Mouse (Mus musculus): Measurements from ENCODE around the gene Serpinb6b.

Gene Serpinb6b

DNA sequence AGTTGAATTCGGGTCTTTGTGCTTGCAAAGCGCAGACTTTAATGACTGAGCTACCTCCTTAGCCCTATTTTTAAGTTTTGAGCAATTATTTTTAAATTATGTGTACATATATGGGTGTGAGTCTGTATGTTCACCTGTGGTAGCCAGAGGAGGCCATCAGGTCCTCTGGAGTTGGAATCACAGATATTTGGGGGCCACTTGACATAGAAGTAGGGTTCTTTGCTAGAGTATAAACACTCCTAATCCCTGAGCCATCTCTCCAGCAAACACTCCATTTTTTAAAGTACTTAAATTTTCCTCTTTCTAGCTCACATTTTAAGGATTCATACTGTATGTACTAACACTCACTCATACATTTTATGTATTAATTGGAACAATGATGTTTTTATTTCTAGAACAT is 9.3 kb downstream of the Serpinb6b start:
- intact Hi-C loops (cut with DNase I), result no loop called here

DNA sequence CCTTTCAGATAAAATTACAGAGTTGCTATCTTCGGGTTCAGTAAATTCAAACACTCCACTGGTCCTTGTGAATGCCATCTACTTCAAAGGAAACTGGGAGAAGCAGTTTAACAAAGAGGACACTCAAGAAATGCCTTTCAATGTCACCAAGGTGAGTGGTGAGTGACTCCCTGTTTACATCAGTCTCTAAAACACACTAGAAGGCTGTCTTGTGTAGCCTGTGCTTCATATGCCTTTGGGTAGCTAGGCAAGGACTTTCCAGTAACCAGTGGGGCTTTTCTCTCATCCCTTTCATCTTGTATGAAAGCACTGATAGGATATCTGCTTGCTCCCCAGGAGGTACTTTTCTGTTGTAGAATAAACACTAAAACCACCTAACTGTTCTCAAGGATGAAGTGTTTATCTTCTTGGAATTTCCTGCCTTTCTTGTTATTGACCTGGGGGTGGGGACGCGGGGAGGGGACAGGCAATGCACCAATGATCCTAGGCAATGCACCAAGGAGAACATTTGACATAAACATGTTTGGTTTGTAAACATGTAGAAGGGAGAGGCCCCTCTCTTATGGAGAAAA is 10.0 kb downstream of the Serpinb6b start:
- intact Hi-C loops (cut with DNase I), result no loop called here

DNA sequence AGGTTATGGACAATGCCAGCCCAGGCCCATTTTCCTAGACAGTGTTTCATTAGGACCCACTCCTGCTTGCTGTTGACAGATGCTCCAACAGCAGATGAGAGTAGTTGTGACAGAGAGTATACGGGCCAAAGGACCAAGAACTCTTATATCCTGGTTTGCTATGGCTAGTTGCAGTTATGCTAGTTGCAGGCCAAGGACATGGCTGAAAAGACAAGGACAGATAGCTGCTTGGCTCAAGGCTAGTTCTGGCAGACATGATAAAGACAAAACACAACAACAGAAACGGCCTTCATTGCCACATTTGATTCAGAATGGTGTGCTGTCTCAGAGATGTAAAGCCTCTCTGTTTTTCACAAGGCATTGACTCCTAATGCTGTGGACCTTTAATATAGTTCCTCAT is 10.7 kb downstream of the Serpinb6b start:
- intact Hi-C loops (cut with DNase I), result no loop called here

DNA sequence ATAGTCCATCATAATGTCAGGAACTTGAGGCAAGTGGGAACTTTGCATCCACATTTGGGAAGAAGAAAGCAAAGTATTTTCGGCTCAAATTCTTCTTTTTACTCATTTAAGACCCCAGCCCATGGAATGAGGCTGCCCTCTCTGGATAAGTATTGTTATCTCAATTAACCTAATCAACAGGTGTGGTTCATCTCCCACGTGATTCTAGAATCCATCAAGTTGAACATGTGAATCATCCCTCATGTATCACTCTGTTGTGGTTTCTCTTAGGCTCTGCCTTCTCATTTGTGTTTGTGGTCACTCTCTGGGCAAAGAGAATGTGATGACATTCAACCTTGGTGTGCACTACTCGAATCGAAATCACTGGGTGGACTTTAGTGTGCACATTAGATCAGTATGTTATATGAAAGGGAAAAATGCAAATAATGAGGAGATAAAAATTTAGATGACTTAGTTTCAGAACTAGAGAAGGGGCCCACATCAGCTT is 17.6 kb downstream of the Serpinb6b start:
- intact Hi-C loops (cut with DNase I), result no loop called here

DNA sequence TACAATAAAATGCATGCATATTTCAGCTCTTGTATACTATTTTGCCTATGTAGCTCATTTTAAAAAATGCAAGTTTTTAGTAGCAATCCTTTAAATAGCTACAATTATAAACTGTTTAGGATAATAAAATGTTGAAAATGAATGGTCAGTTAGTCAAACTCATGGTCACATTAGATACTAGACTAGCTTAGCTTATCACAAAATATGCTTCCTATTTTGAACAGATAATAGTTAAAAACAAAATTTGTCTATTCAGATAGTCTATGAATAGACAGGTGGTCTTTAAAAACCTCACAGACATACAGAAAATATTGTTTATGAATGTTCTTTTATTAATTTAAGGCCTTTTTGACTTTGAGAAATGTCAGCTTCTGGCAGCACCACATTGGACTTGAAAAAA is 21.2 kb downstream of the Serpinb6b start:
- intact Hi-C loops (cut with DNase I), result no loop called here

DNA sequence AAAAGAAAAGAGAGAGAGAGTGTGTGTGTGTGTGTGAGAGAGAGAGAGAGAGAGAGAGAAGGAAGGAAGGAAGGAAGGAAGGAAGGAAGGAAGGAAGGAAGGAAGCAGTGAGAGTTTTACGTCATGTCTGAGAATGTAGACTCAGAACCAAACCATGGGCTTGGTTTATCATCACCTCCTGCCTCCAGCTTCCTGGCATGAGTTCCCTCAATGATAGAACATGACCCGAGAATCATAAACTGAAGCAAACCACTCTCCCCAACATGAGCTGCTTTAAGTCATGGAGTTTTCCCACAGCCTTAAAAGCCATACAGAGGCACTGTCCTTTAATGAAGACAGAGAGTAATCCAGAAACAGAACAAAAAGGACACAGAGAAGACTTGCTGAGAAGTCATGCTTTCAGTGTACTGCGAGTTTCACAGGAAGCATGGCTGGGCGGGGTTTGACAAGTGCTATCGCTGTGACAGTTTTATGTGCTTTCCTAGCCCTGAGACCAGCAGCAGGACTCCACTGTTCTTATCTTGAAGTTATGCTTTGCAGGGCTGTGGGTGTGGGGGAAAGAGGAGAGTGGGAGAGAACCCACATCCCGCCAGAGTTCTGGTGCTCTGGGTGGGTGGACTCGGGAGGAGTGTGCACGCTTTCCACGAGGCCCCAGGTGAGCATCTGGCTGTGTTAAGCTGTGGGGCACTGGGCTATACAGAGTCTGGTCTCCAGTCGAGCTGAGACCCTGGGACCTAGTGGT is 28.3 kb downstream of the Serpinb6b start:
- intact Hi-C loops (cut with DNase I), result no loop called here

DNA sequence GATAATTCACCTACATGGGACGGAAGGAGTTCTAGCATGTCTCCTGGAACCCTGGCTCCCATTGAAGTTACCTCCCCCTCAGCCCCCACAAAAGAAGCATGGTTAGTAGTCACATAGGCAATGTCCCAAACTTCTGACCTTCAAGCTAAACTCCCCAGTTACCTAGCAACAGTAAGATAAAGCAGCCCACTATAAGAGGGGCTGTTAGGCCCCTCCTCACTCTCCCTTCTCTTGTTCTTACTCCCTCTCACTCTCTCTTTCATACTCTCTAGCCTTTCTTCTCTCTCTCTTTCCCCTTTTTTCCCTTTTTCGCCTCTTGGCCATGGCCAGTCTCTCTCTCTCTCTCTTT is 28.9 kb downstream of the Serpinb6b start:
- intact Hi-C loops (cut with DNase I), result no loop called here

DNA sequence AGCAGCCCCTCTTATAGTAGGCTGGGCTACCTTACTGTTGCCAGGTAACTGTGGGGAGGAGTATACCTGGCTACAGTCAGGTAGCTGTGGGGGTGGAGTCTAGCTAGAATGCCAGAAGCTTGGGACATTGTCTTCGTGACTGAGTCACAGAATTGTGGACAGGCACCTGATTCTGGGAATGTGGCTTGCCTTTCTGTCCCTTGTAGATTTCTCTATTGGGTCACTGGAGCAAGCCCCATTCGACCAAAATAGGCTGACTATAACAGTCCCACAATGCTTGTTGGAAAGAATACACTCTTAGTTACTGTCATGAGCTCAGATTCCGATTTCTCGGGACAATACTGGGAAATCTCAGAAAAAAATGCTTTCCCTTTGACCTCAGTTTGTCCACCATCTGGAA is 30.0 kb downstream of the Serpinb6b start:
- intact Hi-C loops (cut with DNase I), result no loop called here

DNA sequence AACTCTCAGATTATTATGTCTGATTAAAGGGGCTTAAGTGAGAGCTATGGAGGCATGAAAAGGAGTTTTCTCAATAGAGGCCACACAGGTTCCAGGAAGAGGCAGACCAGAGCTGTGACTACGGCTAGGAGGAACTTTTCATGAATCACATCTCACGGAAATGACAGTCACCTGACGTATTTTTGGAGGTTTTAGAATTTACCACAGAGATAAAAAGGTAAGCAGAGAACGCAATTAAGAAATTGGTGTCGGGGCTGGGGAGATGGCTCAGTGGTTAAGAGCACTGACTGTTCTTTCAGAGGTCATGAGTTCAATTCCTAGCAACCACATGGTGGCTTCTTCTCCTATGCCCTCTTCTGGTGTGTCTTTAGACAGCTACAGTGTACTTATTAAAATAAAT is 36.3 kb downstream of the Serpinb6b start:
- intact Hi-C loops (cut with DNase I), result loop anchor here (10.0 kb wide), 1 partner anchor 97 kb away; no protein-coding TSS in a partner anchor

DNA sequence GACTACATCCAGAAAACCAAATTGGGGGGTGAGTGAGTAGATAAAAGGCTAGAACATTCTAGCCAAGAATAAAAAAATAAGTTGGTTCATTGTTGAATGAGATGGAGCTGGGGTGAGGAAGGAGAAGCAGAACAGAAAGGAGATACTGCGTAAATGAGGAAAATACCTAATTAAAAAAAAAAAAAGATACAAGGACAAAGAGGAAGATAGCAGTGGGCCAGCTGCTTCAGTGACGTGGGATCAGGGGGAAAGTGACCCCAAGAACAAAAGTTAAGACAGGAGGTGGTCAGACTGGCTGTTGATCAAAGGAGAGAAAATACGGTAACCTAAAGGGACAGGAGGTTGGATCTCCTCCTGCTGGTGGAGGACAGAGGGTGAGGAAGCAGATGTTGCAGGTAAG is 37.9 kb downstream of the Serpinb6b start, which contains the start of gene Serpinb9:
Serpinb9 (plus strand) TSS at position 301 of the 400 bp plus-strand sequence.
- intact Hi-C loops (cut with DNase I), result loop anchor here (10.0 kb wide), 1 partner anchor 98 kb away; no protein-coding TSS in a partner anchor

DNA sequence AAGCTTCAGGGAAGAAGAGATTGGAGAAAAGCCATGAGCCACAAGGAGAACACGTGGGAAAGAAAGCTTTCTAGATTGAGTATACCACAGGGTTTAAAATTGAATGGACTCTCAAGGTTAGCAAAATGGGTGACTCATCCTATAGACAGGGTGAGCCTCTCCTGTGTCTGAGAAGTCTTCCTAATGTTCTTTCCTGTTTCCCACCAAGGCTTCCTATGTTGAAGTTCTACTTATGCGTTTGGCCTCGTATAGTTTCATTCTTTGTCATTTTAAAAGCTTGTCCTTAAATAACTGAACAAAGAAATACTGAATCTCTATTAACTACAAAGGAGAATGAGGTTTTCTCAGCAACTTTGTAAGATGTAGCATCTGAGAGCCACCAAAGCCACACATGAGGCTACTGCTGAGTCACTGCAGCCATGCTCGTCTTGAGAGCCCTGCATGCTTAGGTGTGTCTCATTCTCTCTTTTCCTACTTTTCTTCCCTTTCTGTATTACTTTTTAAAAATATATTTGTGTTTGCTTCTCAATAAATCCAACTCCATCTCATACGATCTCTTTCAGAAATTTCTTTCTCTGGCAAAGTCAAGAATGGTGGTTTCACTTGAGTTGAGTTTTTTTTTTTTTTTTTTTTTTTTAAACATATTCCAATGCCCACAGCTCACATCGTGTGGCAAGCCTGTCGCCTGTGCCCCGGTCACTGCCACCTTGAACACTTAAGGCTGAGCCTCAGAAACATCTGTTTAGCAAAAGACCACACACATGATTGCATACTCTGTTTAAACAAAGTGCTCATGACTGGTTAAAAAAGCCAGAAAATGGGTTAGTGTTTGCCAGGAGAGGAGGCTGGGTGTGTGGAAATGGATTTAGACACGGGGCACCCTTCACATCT is 38.8 kb downstream of the Serpinb6b start:
- intact Hi-C loops (cut with DNase I), result loop anchor here (2.0 to 10.0 kb wide), 2 partner anchors 75 to 99 kb away; partner anchors contain the start of gene Serpinb1b

DNA sequence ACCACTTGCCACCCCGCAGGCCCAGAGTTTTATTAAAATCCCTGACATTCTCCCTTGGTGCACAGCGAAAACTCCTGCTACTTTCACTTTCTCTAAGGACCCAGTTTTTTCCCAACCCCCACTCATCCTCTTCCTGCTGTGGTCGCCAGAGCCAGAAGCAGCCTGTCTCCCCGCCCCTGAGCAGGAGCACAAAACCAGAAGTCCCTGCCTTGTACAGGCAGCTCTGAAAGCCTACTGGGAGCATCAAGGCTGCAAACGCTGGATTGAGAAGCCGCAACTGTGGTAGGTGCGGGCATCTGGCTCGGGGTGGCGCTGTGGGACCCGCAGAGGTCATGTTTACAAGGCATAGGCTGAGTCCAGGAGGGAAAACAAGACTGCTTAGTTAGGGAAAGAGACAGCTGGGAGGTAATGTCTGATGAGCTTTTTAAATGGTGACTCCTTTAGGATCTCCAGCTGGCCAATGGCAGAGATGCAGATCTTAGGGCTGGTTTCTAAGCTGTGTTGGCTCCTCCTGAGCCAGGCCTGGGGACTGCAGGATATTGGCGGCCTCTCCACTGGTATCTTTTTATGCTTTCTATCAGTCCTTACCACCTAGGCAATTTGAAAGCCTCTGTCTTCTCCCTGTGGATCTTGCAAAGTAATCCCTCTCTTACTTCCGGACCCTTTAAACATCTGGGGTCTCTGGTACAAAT is 39.6 kb downstream of the Serpinb6b start:
- intact Hi-C loops (cut with DNase I), result loop anchor here (2.0 to 10.0 kb wide), 2 partner anchors 74 to 100 kb away; partner anchors contain the start of gene Serpinb1b

DNA sequence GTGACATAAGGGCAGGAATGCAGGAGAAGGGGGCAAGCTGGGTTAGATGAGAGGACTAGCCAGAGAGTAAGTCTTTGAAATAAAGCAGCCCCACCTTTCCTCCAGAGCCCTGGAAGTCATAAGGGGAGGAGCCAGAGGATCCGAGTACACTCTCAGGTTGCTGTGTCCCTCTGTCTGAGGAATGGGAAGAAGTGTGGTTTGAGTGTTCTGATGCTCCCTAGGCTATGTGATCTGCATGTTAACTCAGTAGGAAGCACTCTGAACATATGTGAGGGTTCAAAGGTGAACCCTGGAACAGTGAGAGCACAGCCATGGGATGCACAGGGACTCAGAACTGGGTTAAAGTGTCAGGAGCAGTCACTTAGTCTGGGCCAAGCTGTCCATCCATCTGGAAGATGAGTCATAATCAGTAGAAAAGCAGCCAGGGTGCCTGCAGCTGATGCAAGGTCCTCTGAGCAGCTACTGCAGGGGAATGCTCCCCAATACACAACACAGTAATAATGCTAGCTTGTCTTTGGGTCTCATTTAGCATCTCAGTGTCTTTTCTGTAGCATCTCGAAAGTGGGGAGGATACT is 40.6 kb downstream of the Serpinb6b start:
- intact Hi-C loops (cut with DNase I), result loop anchor here (2.0 to 10.0 kb wide), 2 partner anchors 73 to 101 kb away; partner anchors contain the start of gene Serpinb1b

DNA sequence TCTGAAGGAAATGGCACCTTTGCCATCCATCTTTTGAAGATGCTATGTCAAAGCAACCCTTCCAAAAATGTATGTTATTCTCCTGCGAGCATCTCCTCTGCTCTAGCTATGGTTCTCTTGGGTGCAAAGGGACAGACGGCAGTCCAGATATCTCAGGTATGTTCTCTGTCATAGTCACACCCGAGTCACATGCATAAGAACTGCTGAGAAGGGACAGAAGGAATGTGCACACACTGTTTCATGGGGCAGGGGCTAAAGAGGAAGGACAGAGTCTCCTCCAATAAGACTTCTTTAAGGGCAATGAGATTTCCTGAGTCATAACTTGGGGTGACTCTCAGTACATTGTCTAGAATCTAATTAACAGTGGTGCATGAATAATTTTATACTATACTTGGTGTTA is 41.5 kb downstream of the Serpinb6b start:
- intact Hi-C loops (cut with DNase I), result loop anchor here (10.0 kb wide), 1 partner anchor 102 kb away; no protein-coding TSS in a partner anchor

DNA sequence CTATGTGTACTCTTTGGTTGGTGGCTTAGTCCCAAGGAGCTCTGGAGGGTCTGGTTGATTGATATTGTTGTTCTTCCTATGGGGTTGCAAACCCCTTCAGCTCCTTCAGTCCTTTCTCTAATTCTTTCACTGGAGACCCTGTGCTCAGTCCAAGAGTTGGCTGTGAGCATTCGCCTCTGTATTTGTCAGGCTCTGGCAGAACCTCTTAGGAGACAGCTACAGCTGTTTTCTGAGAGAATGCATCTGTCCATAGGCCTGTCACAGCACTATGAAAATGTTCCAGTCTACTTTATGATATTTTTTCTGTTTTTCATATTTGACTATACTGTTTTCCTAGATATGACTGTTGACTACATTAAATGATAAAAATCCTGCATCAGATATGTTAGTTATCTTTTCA is 47.4 kb downstream of the Serpinb6b start:
- intact Hi-C loops (cut with DNase I), result no loop called here

DNA sequence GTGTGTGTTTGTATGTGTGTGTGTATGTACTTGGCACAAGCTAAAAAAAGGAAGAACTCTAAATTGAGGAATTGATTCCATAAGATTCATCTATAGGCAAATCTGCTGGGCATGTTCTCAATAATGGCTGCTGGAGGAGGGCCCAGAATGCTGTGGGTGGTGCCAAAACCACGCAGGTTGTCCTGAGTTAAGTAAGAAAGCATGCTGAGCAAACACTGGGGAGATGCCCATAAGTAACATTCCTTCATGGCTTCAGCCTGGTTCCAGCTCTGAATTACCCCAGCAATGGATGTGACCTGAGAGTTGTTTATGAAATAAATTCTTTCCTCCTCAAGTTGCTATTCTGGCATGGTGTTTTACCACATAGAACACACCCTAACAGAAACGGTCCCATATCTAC is 48.3 kb downstream of the Serpinb6b start:
- intact Hi-C loops (cut with DNase I), result no loop called here

DNA sequence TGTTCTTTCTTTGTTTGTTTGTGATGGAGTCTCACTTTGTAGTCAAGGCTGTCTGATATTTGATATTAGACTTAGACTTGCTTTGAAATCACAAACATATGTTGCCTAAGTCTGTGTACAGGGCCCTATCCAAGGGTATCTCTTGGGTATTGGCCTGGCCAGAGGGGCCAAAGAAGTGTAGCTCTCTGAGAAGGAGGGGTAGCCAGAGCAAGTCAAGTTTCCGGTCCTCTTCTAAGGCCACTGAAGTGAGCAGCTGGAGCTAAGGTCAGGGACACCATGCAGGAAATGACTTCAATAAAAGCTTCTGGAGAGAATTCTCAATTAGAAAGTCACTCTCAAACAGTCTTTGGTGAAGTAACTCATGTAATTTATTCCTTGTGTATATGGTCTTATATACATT is 57.4 kb downstream of the Serpinb6b start:
- intact Hi-C loops (cut with DNase I), result no loop called here

DNA sequence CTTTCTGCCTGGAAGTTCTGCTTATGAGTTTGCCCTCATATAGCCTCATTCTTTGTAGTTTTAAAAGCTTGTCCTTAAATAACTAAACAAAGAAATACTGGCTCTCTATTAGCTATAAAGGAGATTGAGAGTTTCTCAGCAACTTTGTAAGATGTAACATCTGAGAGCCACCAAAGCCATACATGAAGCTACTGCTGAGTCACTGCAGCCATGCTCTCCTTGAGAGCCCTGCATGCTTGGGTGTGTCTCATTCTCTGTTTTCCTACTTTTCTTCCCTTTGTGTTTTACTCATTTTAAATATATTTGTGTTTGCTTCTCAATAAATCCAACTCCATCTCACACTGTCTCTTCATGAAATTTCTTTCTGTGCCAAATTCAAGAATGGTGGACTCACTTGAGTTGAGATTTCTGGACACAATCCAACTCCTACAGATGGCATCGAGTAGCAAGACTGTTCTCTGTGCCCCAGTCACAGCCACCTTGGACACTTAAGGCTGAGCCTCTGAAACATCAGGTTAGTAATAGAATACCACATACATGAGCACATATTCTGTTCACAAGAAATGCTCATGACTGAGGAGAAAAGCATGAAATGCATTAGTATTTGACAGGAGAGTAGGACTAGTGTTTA is 61.5 kb downstream of the Serpinb6b start:
- intact Hi-C loops (cut with DNase I), result no loop called here

DNA sequence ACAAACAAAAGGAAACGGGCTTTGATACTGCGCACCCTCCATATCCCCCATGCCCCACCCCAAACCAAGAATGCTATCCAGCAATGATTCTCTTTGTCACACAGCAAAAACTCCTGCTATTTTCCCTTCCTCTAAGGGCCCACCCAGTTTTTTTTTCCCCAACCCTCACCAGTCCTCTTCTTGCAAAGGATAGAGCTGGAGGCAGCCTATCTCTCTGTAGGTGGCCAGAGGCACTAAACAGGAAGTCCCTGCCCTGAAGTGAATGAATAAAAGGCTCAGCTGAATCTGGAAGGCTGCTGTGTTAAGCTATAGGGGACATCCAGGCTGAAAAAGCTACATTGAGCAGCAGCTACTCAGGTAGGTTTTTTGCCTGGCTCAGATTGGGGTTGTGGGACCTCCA is 62.2 kb downstream of the Serpinb6b start, which contains the start of gene Serpinb9b:
Serpinb9b (plus strand) TSS at position 173 of the 400 bp plus-strand sequence.
- intact Hi-C loops (cut with DNase I), result no loop called here

DNA sequence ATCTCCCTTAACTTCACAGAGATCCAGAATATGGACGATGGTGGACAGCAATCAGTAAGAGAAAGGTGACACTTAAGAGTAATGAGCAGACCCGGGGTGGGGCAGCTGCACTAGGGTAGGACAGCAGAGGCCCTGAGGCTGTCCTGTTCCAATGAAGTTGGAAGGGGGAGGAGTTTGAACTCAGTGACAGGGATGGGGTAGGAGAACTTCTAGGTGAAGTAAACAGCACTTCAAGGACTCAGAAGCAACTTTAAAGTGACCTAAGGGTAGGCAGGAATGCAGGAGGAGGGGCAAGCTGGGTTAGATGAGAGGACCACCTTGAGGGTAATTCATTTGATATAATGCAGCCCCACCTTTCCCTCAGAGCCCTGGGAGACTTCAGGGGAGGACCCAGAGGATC is 63.1 kb downstream of the Serpinb6b start:
- intact Hi-C loops (cut with DNase I), result no loop called here

Measured in adrenal gland (tissue).